Mouse (Mus musculus) thymus, postnatal 36 days (tissue): ENCODE results near the gene Gm42742.
A peak's percentile ranks its signal among the peaks of the same experiment; 100 is the strongest.

Experiments used
- DNase-seq, 2 experiments: peaks; one replicate each; pipeline ENCODE4 v3.0.0; 2022; ENCODE audit warnings: mixed read lengths in 2 of 2

Gm42742 gene

DNA sequence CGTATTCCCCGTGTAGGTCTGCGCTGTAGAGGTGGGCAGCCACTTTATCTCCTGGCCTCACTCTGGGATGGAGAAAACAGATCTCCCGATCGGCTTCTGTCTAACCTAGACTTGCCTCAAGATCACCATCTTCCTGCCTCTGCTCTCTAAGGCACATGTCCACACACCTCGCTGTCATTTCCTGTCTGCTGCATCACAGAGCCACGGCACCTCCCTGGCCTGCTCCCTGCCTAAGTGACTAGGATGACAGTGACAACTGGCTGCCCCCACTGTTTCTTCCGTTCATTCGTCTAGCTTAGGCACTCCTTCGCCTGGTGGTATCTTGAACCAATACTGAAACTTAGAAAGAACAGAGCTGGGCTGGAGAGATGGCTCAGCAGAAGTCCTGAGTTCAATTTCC is 21.3 kb downstream of the Gm42742 start:
- peak in 1 of 2 experiments; percentile 38 for DNase-seq

DNA sequence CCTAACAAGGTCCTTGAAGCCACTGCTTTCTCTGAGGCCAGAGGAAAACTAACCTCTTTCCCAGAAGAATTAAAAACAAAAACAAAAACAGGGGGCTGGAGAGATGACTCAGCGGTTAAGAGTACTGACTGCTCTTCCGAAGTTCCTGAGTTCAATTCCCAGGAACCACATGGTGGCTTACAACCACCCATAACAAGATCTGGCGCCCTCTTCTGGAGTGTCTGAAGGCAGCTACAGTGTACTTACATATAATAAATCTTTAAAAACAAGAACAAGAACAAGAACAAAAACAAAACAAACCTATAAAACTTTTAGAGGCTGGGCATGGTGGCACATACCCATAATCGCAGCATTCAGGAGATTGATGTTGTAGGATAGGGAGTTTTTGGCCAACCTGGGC is 24.4 kb downstream of the Gm42742 start:
- no peak for DNase-seq

DNA sequence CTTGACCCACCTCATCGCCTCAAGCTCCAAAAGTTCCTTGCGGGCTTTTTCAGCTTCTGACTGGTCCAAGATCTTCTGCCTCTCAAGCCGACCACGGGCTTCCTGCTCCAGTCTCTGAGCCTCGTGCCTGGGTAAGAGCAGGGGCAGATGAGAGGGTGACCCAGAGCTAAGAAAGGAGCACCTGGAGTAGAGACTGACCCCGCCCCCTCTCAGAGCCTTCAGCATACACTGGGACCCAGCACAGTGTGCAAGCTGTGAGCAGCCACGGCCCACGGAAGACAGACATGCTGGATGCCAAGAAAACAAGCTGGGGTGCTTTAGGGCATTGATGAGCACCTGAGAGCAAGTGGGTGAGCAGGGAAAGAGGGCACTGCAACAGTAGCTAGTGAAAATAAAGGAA is 32.1 kb downstream of the Gm42742 start:
- peak in 1 of 2 experiments; percentile 53 for DNase-seq

DNA sequence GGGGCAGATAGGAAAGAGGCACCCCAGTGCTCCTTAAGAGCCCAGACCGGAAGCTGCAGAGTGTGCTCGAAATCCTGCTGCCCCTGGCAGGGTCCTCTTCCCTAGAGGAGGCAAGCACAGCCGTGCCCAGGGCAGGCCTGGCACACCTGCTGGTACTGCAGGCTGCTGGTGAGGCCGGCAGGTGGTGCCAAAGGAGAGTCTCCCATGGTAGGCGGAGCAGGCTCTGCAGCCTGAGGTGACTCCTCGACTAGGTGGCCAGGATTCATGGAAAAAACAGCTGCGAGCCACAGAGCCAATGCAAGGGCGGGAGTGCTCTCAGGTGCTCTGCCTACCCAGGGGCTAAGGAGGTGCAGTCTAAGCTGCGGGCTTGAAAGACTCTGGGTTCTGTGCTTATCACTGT is 34.6 kb downstream of the Gm42742 start:
- peak; percentile 59 for DNase-seq

DNA sequence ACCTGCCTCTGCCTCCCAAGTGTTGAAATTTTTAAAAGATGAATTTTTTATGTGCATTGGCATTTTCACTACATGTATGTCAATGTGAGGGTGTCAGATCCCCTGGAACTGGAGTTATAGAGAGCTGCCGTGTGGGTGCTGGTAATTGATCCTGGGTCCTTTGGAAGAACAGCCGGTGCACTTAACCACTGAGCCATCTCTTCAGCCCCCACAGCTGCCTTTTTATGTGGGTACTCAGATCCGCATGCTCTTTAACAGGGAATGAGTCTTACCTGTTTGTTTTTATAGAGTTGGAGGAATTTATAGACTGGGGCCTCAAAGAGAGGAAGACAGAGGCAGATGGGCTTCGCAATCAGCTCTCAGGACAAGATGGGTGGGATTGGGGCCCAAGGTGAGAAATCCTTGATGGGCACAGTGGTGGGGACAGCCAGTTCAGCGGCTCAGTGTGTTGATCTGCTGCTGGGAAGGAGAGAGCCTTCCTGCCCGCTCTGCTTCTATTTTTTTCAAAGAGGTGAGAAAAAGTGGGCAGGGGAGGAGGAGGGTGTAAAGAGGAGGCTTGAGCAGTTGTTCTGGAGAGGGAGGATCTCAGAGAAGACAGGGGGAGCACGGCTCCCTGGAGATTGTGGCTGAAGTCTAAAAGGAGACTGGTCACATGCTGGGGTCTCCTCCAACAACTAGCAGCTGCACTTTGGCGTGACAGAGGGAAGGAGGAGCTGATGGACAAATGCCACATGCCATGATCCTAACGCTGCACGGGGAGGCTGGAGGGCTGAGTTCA is 36.0 kb downstream of the Gm42742 start:
- no peak for DNase-seq

DNA sequence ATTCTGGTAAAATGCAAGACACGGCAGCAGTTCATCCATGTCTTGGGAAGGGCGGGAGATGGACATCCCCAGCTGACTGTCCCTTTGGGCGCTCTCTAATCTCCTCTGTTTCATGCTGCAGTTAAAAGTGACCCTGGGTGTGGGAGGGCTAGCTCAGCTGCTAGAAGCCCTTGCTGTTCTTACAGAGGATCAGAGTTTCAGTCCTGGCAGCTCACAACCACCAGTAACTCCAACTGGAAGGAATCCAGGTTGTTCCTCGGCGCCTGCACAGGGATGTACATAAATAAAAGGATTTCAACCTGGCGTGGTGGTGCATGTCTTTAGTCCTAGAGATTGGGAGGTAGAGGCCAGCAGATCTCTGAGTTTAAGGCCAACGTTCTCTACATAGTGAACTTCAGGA is 37.8 kb downstream of the Gm42742 start:
- DNase-seq = no peak

DNA sequence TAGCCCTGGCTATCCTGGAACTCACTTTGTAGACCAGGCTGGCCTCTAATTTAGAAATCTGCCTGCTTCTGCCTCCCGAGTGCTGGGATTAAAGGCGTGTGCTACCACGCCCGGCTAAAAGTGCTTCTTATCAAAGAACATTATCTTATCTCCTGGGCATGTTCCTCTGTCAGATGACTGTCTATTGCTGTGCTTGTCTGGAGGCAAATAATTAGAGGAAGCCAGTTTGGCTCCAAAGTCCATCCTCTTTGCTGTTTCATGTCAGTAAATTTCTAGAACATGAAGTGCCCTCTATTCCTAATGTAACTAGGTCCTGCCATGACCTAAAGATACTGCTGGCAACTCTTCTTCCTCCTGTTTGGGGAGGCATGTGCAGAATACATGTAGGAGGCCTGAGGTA is 38.8 kb downstream of the Gm42742 start:
- no peak for DNase-seq

DNA sequence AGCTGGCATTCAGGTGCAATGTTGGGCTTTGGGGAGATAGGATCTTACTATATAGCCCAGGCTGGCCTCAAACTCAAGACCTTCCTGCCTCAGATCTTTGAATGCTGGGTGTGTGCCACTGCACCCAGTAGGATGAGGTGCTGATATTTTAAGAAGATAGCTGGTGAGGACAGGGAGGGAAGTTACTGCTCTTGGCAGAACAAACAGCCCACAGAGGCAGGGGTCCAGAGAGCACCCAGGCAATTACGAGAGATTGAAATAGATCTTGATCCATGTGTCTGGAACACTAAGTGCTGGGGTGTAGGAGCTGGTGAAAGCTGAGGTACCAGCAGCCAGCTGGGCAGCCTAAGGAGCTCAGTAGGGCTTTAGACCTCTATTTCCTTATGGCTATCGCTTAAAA is 39.3 kb downstream of the Gm42742 start:
- no peak for DNase-seq

DNA sequence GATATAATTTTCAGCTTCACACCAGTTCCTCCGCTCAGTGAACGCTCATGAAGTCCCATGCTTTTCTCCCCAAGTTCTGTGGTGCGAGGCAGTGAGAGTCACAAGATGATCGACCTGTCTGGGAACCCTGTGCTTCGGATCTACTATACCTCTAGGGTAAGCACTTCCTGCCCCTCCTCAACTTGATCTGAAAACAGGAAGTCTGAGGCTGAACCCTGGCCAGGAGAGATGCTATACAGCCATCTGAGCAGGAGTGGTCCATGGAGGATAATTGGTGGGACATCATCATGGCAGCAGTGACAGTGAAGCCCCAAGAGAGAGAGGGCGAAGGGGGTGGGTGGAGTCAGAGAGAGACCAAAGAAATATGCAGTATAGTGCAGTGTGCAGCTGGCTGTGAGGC is 42.1 kb downstream of the Gm42742 start:
- DNase-seq = no peak

DNA sequence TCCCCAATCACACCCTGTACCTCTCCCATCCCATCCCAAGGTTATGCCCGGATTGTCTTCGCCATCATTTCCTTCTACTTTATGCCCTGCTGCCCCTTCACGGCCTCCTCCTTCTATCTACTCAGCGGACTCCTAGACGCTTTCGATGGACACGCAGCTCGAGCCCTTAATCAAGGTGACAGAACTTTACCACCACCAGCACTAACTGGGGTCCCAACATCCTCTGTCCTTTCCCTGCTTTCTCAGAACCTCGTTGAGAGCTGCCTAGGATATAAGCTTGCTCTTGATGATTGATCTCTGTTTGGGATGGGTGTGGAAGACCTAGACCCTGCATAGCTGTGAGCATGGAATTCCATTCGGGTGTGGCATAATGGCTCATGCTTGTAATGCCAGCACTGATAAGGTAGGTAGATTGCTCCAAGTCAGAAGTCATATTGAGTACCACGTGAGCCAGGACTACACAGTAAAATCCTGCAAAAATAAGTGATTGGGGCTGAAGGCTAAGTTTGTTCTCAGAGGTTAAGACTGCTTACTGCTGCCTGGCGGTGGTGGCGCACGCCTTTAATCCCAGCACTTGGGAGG is 43.9 kb downstream of the Gm42742 start:
- no peak for DNase-seq

DNA sequence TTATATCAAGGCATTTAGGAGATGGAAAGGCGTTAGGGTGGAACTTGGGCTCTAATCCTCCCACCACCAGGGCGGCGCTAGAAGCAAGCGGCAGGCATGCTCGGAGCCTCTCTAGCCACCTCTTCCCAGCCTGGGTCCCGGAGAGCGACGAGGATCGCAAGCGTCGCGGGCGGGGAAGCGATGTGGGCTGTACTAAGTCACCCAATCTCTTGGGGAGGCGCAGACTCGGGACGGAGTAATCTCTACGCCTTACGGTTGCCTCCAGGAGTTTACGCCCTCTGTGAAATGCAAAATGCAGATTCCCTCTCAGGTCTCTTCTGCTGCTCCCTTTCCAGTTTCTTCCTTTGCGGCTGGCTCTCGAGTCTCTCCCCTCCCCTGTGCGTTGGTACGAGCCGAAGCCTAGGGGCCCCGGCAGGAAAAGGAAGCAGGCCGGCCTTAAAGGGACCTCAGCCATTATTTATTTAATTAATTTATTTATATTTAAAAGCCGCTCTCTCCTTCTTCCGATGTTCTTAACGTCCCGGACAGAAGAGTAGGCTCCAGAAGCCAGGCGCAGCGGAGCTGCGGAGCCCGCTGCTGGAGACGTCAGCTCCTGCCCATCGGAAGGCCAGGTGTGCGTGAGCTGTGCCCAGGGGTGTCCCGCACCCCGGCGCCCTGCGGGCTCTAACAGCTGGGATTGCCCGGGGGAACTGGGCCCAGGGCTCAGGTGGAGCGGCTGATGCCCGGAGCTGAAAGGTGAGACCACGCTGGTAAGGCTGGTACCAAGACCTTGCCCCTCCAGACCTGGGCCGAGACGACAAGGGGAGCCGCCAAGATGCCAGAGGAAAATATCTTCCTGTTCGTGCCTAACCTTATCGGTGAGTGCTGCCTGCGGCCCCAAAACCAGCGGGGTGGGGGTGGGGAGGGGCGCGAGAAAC is 44.7 kb downstream of the Gm42742 start, which contains the start of gene Cdiptos:
TSS of gene Cdiptos (minus strand) at position 149 of the 917 bp plus-strand sequence.
- DNase-seq = peak; percentile 94 to 95

DNA sequence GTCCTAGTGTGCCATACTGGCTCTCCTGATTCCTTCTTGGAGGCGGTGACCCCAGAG is 45.2 kb downstream of the Gm42742 start, which contains the start of gene Cdipt:
TSS of gene Cdipt (plus strand) at position 22 of the 57 bp plus-strand sequence.
- DNase-seq = no peak

DNA sequence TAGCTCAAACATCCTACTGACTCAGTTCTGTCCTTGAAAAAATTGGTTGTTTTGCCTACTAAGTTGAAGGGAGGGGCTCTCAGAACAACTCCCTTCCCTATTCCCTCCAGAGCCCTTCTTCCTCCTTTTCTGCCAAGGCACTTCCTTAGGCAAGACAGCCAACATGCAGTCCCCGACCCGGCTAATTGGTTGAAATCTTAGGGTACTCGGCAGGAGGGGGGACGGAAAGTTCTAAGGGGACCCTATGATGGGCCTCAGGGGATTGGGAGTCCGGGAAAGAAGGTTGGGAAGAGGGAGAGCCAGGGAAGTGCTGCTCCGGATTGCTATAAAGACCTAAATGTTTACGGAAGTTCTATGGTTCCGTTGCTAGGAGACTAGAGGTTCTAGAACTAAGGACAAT is 45.4 kb downstream of the Gm42742 start:
- no peak for DNase-seq

DNA sequence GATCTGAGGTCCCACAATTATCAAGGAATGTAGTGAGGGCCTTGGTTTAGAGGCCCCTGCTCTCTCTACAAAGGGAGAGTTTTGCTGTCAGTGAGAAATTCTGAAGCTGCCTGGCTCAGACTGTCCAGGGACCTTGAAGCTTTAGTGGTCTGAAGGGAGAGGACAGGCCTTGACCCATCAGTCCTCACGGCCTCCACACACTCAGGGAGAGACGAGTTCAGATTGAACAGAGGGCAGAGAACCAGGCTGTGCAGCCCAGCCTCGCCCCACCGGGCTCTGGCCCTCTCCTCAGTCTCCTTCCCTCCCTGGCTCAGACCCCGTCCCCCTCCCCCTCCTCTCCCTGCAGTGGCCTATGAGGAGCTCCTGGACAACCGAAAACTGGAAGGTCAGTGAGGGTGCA is 53.5 kb downstream of the Gm42742 start:
- no peak for DNase-seq

DNA sequence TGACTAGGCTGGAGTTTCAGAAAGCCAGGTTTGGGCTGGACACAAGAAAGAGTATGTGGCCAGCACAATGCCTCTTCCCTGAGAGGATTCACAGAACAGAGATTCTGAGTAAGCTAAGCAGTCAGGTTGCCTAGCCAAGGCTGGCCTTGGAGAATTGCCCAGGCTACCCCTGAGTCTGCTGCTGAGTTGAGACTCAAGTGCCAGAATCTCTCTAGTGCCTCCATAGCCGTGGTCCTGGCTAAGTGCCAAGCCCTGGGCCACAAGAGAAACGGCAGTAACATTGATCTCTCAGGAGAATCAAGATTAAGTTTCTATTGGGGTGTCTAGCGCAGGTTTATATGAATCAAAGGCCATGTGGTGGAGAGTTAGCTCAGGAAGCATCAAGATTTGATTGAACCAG is 55.3 kb downstream of the Gm42742 start:
- no peak for DNase-seq
